Mouse (Mus musculus) erythroblast, embryonic 14.5 days (primary cell): ENCODE data around the gene Lhx8.

Experiments
- GATA1 ChIP-seq: IDR thresholded peaks from 2 replicates; pipeline ENCODE4 v1.6.1; 2012; ENCODE audit warnings: low read length, inconsistent platforms, mixed read lengths
- TAL1 ChIP-seq: IDR thresholded peaks from 3 replicates; pipeline ENCODE4 v1.6.1; 2012; ENCODE audit warnings: low read length, inconsistent platforms, mixed read lengths

GRCm38 (mm10) chr3:154340294-154340914 lies 9.9 kb upstream of the Lhx8 start:
- TF ChIP-seq GATA1 = no peak
- TF ChIP-seq TAL1 = no peak
